Mouse (Mus musculus): Measurements from ENCODE around the gene Prr11.
"Not testable (repeated sequence)": the region's sequence is repeated elsewhere in the genome, so short reads cannot be mapped to it uniquely, and the experiment has no call there.

GRCm38 (mm10) chr11:87048900-87049299, 59.6 kb downstream of the Prr11 start:
- not testable (repeated sequence) for TF ChIP-seq CTCF (conservative IDR thresholded peaks at IDR 0.05; ENCODE audit: low read length); POU5F1 (IDR thresholded peaks at IDR 0.05; ENCODE audit: borderline replicate concordance, low read length); NANOG (IDR thresholded peaks at IDR 0.05; ENCODE audit: borderline replicate concordance, low read length)
